Mouse (Mus musculus): ENCODE measurements at regions not wholly inside any gene's neighbourhood (a gene's known extent, or its start where the extent isn't known, plus 50 kb on each side); places are given as distances from the start of the nearest gene placed in this dataset.

DNA sequence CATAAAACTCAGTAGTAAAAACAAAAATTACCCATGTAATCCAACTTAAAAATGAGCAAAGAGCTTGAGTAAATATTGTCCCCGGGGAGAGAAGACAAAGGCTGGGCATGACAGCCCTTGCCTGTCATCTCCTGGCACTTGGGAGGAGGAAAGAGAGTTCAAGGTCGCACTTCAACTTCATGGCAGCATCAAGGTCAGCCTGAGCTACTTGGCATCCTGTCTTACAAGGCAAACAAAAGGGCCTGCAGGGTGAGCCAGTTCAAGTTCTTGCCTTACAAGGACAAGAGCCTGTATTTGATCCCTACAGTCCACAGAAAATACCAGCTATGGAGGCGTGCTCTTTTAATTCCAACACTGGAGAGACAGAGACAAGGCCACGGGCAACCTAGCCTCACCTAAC is 67.1 kb upstream of the Phactr1 start:
- Histone ChIP-seq H3K9me3 (ENCODE audit: control insufficient read depth, low read length) (no peaks in the 10 kb centered on the region), H3K4me1 (replicated peaks; ENCODE audit: control insufficient read depth in 2 of 2, insufficient read depth in 2 of 2, low read length in 1 of 2) (no peaks in the 10 kb centered on the region), H3K9ac (replicated peaks) (no peak overlapping the region), H3K36me3 (replicated peaks; ENCODE audit: control insufficient read depth, insufficient read depth, low read depth) (no peaks in the 10 kb centered on the region), H3K4me2 (ENCODE audit: low read depth) (no peak overlapping the region), H3K27ac (no peak overlapping the region), H3K4me3 (ENCODE audit: insufficient read depth in 1 of 2, low read depth in 2 of 2, low read length in 2 of 2) (no peak overlapping the region), H3K27me3 (ENCODE audit: control insufficient read depth, insufficient read depth, low read length) (no peaks in the 10 kb centered on the region)
- ATAC-seq (ENCODE audit: insufficient read depth) (no peak), DNase-seq (ENCODE audit: low read depth in 3 of 3, low spot score in 3 of 3) (no peak)
- TF ChIP-seq EP300 (IDR thresholded peaks at IDR 0.05; ENCODE audit: low read depth) (no peak), CTCF (IDR thresholded peaks at IDR 0.05; ENCODE audit: low read depth) (no peak)
- WGBS (ENCODE audit: insufficient replicate concordance), result 52% methylated on average over 4 of the region's 4 CpGs

DNA sequence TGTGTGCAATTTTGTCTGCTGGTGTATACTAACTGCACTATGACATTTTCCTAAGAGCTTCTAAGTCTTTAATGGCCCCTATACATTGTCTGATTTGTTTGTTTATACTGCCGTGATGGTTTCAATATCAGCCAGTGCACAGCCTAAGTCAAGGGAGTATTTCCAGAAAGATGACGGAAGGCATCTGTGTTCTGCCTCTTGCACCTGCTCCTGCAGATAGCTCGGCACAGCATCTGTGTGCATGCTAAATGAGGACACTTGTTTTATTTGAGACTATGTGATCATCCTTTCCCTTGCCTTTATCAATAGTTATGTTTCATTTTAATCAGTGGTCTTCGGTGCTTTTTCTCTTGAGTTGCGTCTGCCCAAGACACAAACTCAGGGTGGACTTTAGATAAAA is 64.6 kb upstream of the Phactr1 start:
- 71% methylated on average over 5 of the region's 5 CpGs for WGBS (ENCODE audit: insufficient replicate concordance)
- Histone ChIP-seq H3K36me3 (replicated peaks; ENCODE audit: control insufficient read depth, insufficient read depth, low read depth) (no peaks in the 10 kb centered on the region), H3K4me1 (replicated peaks; ENCODE audit: control insufficient read depth in 2 of 2, insufficient read depth in 2 of 2, low read length in 1 of 2) (no peaks in the 10 kb centered on the region), H3K4me2 (ENCODE audit: low read depth) (no peak overlapping the region), H3K27me3 (ENCODE audit: control insufficient read depth, insufficient read depth, low read length) (no peaks in the 10 kb centered on the region), H3K9me3 (ENCODE audit: control insufficient read depth, low read length) (no peaks in the 10 kb centered on the region), H3K27ac (no peak overlapping the region), H3K9ac (replicated peaks) (no peak overlapping the region), H3K4me3 (ENCODE audit: insufficient read depth in 1 of 2, low read depth in 2 of 2, low read length in 2 of 2) (no peak overlapping the region)
- DNase-seq (ENCODE audit: low read depth in 3 of 3, low spot score in 3 of 3) (no peak), ATAC-seq (ENCODE audit: insufficient read depth) (no peak)
- TF ChIP-seq CTCF (IDR thresholded peaks at IDR 0.05; ENCODE audit: low read depth) (no peak), EP300 (IDR thresholded peaks at IDR 0.05; ENCODE audit: low read depth) (no peak)

DNA sequence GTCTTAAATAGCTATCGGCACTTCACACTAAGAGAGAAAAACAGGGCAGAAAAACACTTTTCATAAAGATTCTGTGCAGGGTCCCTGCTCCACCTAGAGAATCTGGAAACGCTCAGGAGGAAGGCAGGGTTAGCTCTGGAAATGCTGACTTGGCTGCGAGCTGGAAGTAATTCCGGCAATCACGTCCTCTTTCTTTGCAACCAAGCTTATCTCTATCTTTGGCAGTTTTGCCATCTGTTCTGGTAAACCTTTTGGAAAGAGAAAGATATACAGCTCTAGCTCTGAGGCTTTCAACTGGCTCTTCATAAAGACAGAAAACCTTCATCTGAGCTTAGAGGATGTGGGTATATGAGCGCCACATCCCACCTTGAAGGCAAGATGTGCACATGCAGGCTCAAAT is 63.2 kb upstream of the Phactr1 start:
- 55% methylated on average over 6 of the region's 6 CpGs for WGBS (ENCODE audit: insufficient replicate concordance)

DNA sequence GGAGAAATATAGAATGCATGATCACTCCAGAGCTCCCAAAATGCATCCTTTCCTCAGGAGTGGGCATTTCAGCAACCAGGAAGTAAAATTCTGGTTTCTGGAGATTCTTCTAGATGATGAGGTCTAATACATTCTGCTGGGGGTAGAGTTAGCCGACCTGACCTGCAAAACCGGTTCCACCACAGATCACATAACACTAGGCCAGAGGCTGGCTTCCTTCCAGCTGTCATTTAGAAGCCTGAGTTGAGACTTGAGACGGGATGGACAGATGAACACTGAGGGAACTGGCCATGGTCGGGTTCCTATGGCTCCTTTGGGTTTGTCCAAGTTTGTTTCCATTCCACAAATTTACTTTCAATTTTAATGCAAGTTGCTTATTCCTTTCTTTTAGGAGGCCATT is 62.6 kb upstream of the Phactr1 start:
- Histone ChIP-seq H3K4me3 (ENCODE audit: insufficient read depth in 1 of 2, low read depth in 2 of 2, low read length in 2 of 2) (no peak overlapping the region), H3K27ac (no peak overlapping the region), H3K9ac (replicated peaks) (no peak overlapping the region), H3K36me3 (replicated peaks; ENCODE audit: control insufficient read depth, insufficient read depth, low read depth) (no peaks in the 10 kb centered on the region), H3K9me3 (ENCODE audit: control insufficient read depth, low read length) (no peaks in the 10 kb centered on the region), H3K4me1 (replicated peaks; ENCODE audit: control insufficient read depth in 2 of 2, insufficient read depth in 2 of 2, low read length in 1 of 2) (no peaks in the 10 kb centered on the region), H3K27me3 (ENCODE audit: control insufficient read depth, insufficient read depth, low read length) (no peaks in the 10 kb centered on the region), H3K4me2 (ENCODE audit: low read depth) (no peak overlapping the region)
- TF ChIP-seq EP300 (IDR thresholded peaks at IDR 0.05; ENCODE audit: low read depth), result no peak
- TF ChIP-seq CTCF (IDR thresholded peaks at IDR 0.05; ENCODE audit: low read depth), result no peak
- DNase-seq (ENCODE audit: low read depth in 3 of 3, low spot score in 3 of 3) (no peak), ATAC-seq (ENCODE audit: insufficient read depth) (no peak)
- WGBS (ENCODE audit: insufficient replicate concordance), result 44% methylated on average over 4 of the region's 4 CpGs

More for the DNA sequence above, 63.2 kb upstream of the Phactr1 start:
- Histone ChIP-seq H3K4me3 (ENCODE audit: insufficient read depth in 1 of 2, low read depth in 2 of 2, low read length in 2 of 2) (no peak overlapping the region), H3K4me1 (replicated peaks; ENCODE audit: control insufficient read depth in 2 of 2, insufficient read depth in 2 of 2, low read length in 1 of 2) (no peaks in the 10 kb centered on the region), H3K27ac (no peak overlapping the region), H3K27me3 (ENCODE audit: control insufficient read depth, insufficient read depth, low read length) (no peaks in the 10 kb centered on the region), H3K4me2 (ENCODE audit: low read depth) (no peak overlapping the region), H3K9ac (replicated peaks) (no peak overlapping the region), H3K9me3 (ENCODE audit: control insufficient read depth, low read length) (no peaks in the 10 kb centered on the region), H3K36me3 (replicated peaks; ENCODE audit: control insufficient read depth, insufficient read depth, low read depth) (no peaks in the 10 kb centered on the region)
- ATAC-seq (ENCODE audit: insufficient read depth) (no peak), DNase-seq (ENCODE audit: low read depth in 3 of 3, low spot score in 3 of 3) (no peak)
- TF ChIP-seq EP300 (IDR thresholded peaks at IDR 0.05; ENCODE audit: low read depth) (no peak), CTCF (IDR thresholded peaks at IDR 0.05; ENCODE audit: low read depth) (no peak)

DNA sequence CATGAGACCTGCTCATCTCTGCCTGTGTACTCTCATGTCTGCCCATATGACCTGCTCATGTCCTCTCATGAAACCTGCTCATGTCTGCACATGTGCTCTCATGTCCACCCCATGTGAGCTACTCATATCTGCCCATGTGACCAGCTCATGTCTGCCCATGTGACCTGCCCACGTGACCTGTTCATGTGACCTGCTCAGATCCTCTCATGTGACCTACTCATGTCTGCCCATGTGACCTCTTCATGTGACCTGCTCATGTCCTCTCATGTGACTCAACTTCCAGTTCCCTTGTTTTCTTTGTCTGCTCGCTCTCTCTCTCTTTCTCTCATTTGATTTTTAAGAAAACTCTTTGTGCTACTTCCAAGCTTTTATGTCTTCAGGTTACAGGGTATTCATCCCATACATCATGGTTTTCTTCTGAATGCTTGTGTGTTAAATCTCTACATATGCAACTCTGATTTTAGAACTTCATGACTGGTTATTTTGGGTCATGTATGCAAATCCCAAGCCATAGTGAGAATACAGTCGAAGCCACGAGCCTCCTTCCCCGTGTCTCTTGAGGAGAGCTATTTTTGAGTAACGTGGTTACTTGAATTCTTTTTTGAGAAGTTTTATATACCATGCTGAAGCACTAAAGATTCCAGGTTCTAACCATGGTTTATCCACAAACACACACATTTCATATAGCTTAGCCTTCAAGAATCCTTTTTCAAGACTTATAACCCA is 60.7 kb upstream of the Phactr1 start:
- no peak for DNase-seq (ENCODE audit: low read depth in 3 of 3, low spot score in 3 of 3)

More for the DNA sequence above, 60.7 kb upstream of the Phactr1 start:
- H3K36me3 ChIP-seq (replicated peaks; ENCODE audit: control insufficient read depth, insufficient read depth, low read depth), result no peaks in the 10 kb centered on the region
- no peak for TF ChIP-seq EP300 (IDR thresholded peaks at IDR 0.05; ENCODE audit: low read depth)
- no peak for TF ChIP-seq CTCF (IDR thresholded peaks at IDR 0.05; ENCODE audit: low read depth)
- H3K4me3 ChIP-seq (ENCODE audit: insufficient read depth in 1 of 2, low read depth in 2 of 2, low read length in 2 of 2), result no peak overlapping the region
- no peaks in the 10 kb centered on the region for H3K9me3 ChIP-seq (ENCODE audit: control insufficient read depth, low read length)
- H3K4me2 ChIP-seq (ENCODE audit: low read depth), result no peak overlapping the region
- no peak for ATAC-seq (ENCODE audit: insufficient read depth)
- no peak overlapping the region for H3K27ac ChIP-seq
- no peaks in the 10 kb centered on the region for H3K4me1 ChIP-seq (replicated peaks; ENCODE audit: control insufficient read depth in 2 of 2, insufficient read depth in 2 of 2, low read length in 1 of 2)
- H3K9ac ChIP-seq (replicated peaks), result no peak overlapping the region
- H3K27me3 ChIP-seq (ENCODE audit: control insufficient read depth, insufficient read depth, low read length), result no peaks in the 10 kb centered on the region
- WGBS (ENCODE audit: insufficient replicate concordance), result 64% methylated on average over 6 of the region's 6 CpGs

Measured in liver, embryonic 14.5 days (tissue).